Mouse (Mus musculus) embryonic facial prominence, embryonic 14.5 days (tissue): Measurements from ENCODE around the gene Zswim8. TPM values are rescaled to one million over a fixed set of nuclear protein-coding genes. Genes with fewer than 3 reads are reported as not detected.

Source experiments
- ATAC-seq: fragments of 200-750 bp; cut with Nextera tagmentation; 2 replicates; pipeline ENCODE4 v1.8.0; 2017; ENCODE audit warnings: low read depth, moderate number of reproducible peaks, moderate TSS enrichment
- DNase-seq: peaks from one replicate; pipeline ENCODE4 v3.0.0-alpha.2; 2015; ENCODE audit warnings: low spot score
- H3K27ac ChIP-seq: fragments of 300-500 bp; sonication (generic); replicated peaks from 2 replicates; pipeline ENCODE4 v1.5.1; 2014; ENCODE audit warnings: low read depth, mild to moderate bottlenecking, low read length, moderate library complexity
- H3K27me3 ChIP-seq: fragments of 300-500 bp; sonication (generic); replicated peaks from 2 replicates; pipeline ENCODE4 v1.6.1; 2014; ENCODE audit warnings: low read length; ENCODE audit not compliant: control insufficient read depth, insufficient read depth
- H3K36me3 ChIP-seq: fragments of 300-500 bp; sonication (generic); 2 replicates; pipeline ENCODE4 v1.6.1; 2014; ENCODE audit warnings: low read length, mixed read lengths; ENCODE audit not compliant: control insufficient read depth, insufficient read depth
- H3K4me1 ChIP-seq: fragments of 300-500 bp; sonication (generic); 2 replicates; pipeline ENCODE4 v1.6.1; 2014; ENCODE audit warnings: antibody characterized with exemption, low read length; ENCODE audit not compliant: control insufficient read depth, insufficient read depth
- H3K4me2 ChIP-seq: fragments of 300-500 bp; sonication (generic); 2 replicates; pipeline ENCODE4 v1.6.1; 2014; ENCODE audit warnings: low read depth, mild to moderate bottlenecking, low read length, moderate library complexity, mixed read lengths
- H3K4me3 ChIP-seq: fragments of 300-500 bp; sonication (generic); 2 replicates; pipeline ENCODE4 v1.5.1; 2014; ENCODE audit warnings: low read depth, mild to moderate bottlenecking, low read length
- H3K9ac ChIP-seq: fragments of 300-500 bp; sonication (generic); 2 replicates; pipeline ENCODE4 v1.6.1; 2014; ENCODE audit warnings: low read depth, mild to moderate bottlenecking, low read length, moderate library complexity, mixed read lengths
- H3K9me3 ChIP-seq: fragments of 300-500 bp; sonication (generic); 2 replicates; pipeline ENCODE4 v1.6.1; 2016; ENCODE audit warnings: low read length; ENCODE audit not compliant: control insufficient read depth
- WGBS: fragments of 180-500 bp; shearing (Covaris S2); extraction: QIAGEN DNeasy Blood & Tissue Kit; methylation state at CpG from one replicate; pipeline ENCODE4 v1.1.7; 2014; 5-methylcytosine and 5-hydroxymethylcytosine counted together
- microRNA-seq: library from miRNA; unstranded; fragments of <30 nt; microRNA quantifications from one replicate; pipeline ENCODE4, GENCODE M21; 2016; ENCODE audit warnings: borderline number of aligned reads
- polyA plus RNA-seq: library from polyadenylated mRNA; unstranded; fragments of >200 nt; fragmentation: Nextera tagmentation; extraction: Ambion mirVana; gene quantifications from 2 replicates; pipeline ENCODE4 v1.2.1, GENCODE M21; 2014

Zswim8 gene
- polyA plus RNA-seq, 1 experiment from 2014 or later = 31.1 TPM

DNA sequence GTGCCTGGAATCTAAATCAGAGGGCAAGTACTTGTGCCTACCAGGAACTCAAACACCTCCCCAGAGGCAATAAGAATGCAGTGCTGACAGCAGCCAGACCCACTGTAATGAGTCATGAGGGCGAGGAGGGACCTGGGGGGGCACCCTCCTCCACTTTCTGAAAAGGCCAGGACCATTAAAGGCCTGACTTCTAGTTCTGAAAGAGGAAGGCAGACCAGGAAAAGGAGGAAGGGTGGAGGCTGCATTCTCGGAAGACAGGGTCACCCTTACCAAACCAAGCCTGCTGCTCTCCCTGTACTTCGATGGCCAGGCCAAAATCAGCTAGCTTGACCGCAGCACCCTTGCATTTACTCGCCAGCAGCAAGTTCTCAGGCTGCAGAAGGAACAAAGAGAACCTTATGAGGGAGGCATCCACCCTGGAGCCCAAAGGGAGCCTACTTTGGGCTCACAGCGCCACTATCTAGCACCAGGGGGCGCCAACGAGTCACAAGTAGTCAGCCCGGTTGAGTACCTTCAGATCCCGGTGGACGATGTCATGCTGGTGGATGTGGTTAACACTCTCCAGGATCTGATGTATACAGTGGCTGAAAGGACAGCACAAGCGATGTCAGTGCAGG, 58.4 kb downstream of the Zswim8 start:
- Histone ChIP-seq H3K9ac (no peak overlapping the region), H3K4me2 (no peak overlapping the region), H3K27ac (peak overlapping the region; percentile 21; the same call in 1 of the 2 replicates), H3K4me1 (peaks cover 5% of the 10 kb centered on the region; the same call in 1 of the 2 replicates), H3K36me3 (peaks cover 70% of the 10 kb centered on the region), H3K9me3 (no peaks in the 10 kb centered on the region), H3K27me3 (no peaks in the 10 kb centered on the region), H3K4me3 (no peak overlapping the region)
- peak; percentile 89 for DNase-seq
- WGBS = 21% methylated on average over 11 of the region's 12 CpGs
- ATAC-seq = peak; percentile 87

DNA sequence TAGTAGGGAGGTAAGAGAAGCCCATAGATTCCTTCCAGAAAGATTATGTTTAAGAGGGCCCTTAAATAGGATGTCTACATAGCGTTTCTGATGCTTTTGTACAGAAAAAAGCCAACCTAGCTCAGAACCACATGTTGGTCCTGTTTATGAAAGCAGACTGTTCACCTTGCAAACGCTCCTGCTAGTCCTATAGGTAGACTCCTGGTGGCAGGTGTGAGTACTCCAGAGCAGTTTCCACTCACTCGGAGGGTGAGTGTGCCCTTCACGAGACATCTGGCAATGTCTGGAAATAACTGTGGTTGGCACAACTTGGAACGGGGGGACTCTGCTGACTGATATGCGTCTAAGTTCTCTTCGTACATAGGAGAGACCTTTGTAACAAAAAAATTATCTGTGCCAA, 60.6 kb downstream of the Zswim8 start:
- Histone ChIP-seq H3K9ac (no peak overlapping the region), H3K27me3 (no peaks in the 10 kb centered on the region), H3K4me2 (no peak overlapping the region), H3K27ac (no peak overlapping the region), H3K4me3 (no peak overlapping the region), H3K36me3 (peaks cover 66% of the 10 kb centered on the region), H3K9me3 (no peaks in the 10 kb centered on the region), H3K4me1 (peaks cover 5% of the 10 kb centered on the region; the same call in 1 of the 2 replicates)
- WGBS = 89% methylated on average over 7 of the region's 7 CpGs
- DNase-seq (no peak), ATAC-seq (no peak)

DNA sequence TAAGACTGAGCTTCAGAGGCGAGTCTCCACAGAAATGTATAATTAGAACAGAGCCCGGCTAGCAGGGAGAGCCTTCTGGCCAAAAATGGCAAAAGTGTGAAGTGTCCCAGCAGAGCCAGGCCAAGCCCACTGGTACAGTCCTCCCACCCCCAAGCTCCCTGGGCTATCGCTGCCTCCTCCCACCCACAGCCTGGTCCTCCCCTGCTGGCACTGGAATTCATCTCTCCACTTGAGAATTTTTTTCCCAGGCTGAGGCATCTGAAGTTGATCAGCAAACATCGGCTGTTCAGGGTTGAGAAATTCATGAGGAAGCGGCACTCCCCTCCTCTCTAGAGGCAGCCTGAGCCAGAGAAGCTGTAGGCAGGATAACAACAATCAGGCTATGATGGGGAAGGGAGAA, 61.2 kb downstream of the Zswim8 start:
- H3K9me3 ChIP-seq = no peaks in the 10 kb centered on the region
- 59% methylated on average over 5 of the region's 5 CpGs for WGBS
- H3K36me3 ChIP-seq = peaks cover 60% of the 10 kb centered on the region
- no peak overlapping the region for H3K4me2 ChIP-seq
- ATAC-seq (no peak), DNase-seq (peak; percentile 42)
- no peaks in the 10 kb centered on the region for H3K27me3 ChIP-seq
- no peak overlapping the region for H3K27ac ChIP-seq
- H3K4me1 ChIP-seq = peaks cover 5% of the 10 kb centered on the region; the same call in 1 of the 2 replicates
- H3K9ac ChIP-seq = peak overlapping the region; percentile 19; the same call in 1 of the 2 replicates
- H3K4me3 ChIP-seq = no peak overlapping the region

DNA sequence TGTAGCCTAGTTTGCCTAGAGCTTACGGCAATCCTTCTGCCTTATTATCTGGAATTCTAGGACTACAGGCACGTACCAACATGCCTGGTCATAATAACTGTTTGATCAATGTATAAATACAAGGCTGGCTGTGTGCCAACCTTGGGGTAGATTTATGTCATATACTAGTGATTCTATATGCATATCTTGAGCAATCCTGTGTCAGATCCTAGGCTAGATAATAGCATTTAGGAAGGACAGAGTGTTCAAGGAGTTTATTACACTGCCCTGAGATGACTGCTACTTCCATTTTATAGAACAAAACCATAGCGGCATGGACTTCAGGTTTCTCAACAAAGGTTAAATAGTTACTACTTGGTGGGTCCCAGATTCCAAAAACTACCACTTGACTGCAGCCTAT, 64.6 kb downstream of the Zswim8 start:
- H3K4me3 ChIP-seq = no peak overlapping the region
- DNase-seq = no peak
- H3K9ac ChIP-seq = no peak overlapping the region
- no peak overlapping the region for H3K4me2 ChIP-seq
- no peak for ATAC-seq
- H3K27ac ChIP-seq = no peak overlapping the region
- H3K27me3 ChIP-seq = no peaks in the 10 kb centered on the region
- peaks cover 44% of the 10 kb centered on the region for H3K36me3 ChIP-seq
- 84% methylated on average over 3 of the region's 3 CpGs for WGBS
- H3K9me3 ChIP-seq = no peaks in the 10 kb centered on the region
- H3K4me1 ChIP-seq = peaks cover 5% of the 10 kb centered on the region; the same call in 1 of the 2 replicates

DNA sequence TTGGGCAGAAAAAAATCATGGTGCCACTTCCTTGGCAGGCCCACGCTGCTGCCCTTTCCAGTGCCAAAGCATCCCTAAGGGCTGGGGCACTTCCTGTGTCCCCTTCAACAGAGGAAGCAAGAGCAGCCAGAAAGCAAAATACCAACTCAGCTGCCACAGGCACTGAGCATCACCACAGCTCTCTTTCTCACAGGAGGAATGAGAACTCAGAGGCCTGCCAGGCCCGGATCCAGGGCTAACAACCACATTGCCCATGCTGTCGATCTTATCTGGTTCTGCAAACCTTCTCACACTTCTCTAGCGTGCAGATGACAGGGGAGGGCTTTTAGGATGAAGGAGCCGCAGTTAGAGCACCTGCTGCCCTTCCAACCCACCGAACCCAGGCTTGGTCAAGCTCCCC, 65.5 kb downstream of the Zswim8 start:
- ATAC-seq (no peak), DNase-seq (no peak)
- H3K9ac ChIP-seq = no peak overlapping the region
- H3K4me1 ChIP-seq = peaks cover 5% of the 10 kb centered on the region; the same call in 1 of the 2 replicates
- H3K4me3 ChIP-seq = no peak overlapping the region
- H3K36me3 ChIP-seq = peaks cover 52% of the 10 kb centered on the region
- H3K4me2 ChIP-seq = no peak overlapping the region
- H3K9me3 ChIP-seq = no peaks in the 10 kb centered on the region
- 76% methylated on average over 6 of the region's 6 CpGs for WGBS
- H3K27ac ChIP-seq = no peak overlapping the region
- no peaks in the 10 kb centered on the region for H3K27me3 ChIP-seq

Small RNA genes lying within 50 kb of the gene (microRNA-seq; reads per million reads assigned to microRNA genes)
- 1.7 reads per million, percentile 2 among the genes with 10 or more reads in this experiment for gene Mir6946

Other genes starting within 250 kb of the Zswim8 start
- 47.5 and 48.3 TPM in 2 replicates for gene Anxa7, start 227.4 kb upstream of the Zswim8 start, polyA plus RNA-seq
- 2.9 and 4.0 TPM in 2 replicates for gene Mss51, start 210.7 kb upstream of the Zswim8 start, polyA plus RNA-seq
- 68.5 and 78.4 TPM in 2 replicates for gene Ppp3cb, start 161.0 kb upstream of the Zswim8 start, polyA plus RNA-seq
- gene Usp54, start 66.5 kb upstream of the Zswim8 start, polyA plus RNA-seq = 7.7 and 8.8 TPM in 2 replicates
- gene Myoz1, start 51.0 kb upstream of the Zswim8 start, polyA plus RNA-seq = 22.8 and 53.2 TPM in 2 replicates
- gene Synpo2l, start 39.2 kb upstream of the Zswim8 start, polyA plus RNA-seq = 46.2 and 52.2 TPM in 2 replicates
- gene Sec24c, start 33.2 kb upstream of the Zswim8 start, polyA plus RNA-seq = 78.2 and 80.5 TPM in 2 replicates
- gene Fut11, start 12.6 kb upstream of the Zswim8 start, polyA plus RNA-seq = 30.1 and 30.6 TPM in 2 replicates
- 183 and 204 TPM in 2 replicates for gene Chchd1, start 4.5 kb upstream of the Zswim8 start, polyA plus RNA-seq
- gene Ndst2, start 27.0 kb downstream of the Zswim8 start, polyA plus RNA-seq = 32.1 and 33.7 TPM in 2 replicates
- gene Camk2g, start 86.5 kb downstream of the Zswim8 start, polyA plus RNA-seq = 54.6 and 67.7 TPM in 2 replicates
- gene Plau, start 129.1 kb downstream of the Zswim8 start, polyA plus RNA-seq = 2.5 and 2.8 TPM in 2 replicates
- gene Vcl, start 221.8 kb downstream of the Zswim8 start, polyA plus RNA-seq = 65.8 and 76.2 TPM in 2 replicates